Mouse (Mus musculus): ENCODE measurements around the gene Adra2a. TPM values are rescaled to one million over a fixed set of nuclear protein-coding genes. Genes with fewer than 3 reads are reported as not detected.

The Adra2a gene
- total RNA-seq, 2 experiments from 2014 or later: 0.28 to 0.36 TPM

DNA sequence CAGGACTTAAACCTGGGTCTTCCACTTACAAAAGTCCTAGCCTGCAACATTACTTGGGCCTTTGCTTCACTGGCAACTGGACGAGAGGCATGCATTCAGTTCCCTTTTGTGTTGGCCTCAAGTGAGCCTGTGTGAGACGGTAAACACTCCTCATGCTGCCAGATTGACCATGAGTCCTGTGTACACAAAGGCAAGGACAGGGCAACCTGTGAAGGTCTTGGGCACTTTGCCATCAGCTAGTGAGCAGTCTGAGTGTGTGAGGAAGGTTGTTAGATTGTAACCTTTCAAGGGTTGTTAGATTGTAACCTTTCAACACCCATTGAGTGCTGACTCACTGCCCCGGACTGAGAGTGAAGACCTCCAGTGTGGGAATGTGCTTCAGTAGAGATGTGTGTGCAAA, 49.6 kb downstream of the Adra2a start:
- intact Hi-C loops (cut with DNase I): no loop called here
- TF ChIP-seq CTCF (IDR thresholded peaks at IDR 0.05): no peak

DNA sequence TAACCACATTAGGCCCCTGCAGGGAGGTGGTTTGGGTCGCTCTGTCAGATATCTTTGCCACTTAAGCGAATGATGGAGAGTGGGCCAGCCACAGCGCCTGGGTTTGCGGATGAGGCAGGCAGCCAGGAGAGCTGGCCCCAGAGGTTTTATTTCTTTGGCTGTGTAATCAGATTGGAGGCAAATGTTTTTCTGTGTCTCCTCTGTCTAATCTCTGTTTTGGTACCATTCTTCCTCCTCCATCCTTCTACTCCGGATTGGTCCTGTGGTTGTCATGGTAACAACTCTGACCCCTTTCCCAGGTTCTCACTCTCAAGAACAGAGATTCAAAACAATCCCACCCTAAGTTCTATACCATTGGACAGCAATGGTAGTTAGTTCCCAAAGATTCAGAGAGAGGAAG, 51.8 kb downstream of the Adra2a start:
- no peak for DNase-seq
- no peak overlapping the region for H3K27ac ChIP-seq
- TF ChIP-seq CTCF (IDR thresholded peaks at IDR 0.05): no peak
- intact Hi-C loops (cut with DNase I): no loop called here
- H3K4me3 ChIP-seq: no peak overlapping the region

More for the DNA sequence above, 49.6 kb downstream of the Adra2a start:
- DNase-seq: no peak
- Histone ChIP-seq H3K27ac (no peak overlapping the region), H3K4me3 (no peak overlapping the region)

DNA sequence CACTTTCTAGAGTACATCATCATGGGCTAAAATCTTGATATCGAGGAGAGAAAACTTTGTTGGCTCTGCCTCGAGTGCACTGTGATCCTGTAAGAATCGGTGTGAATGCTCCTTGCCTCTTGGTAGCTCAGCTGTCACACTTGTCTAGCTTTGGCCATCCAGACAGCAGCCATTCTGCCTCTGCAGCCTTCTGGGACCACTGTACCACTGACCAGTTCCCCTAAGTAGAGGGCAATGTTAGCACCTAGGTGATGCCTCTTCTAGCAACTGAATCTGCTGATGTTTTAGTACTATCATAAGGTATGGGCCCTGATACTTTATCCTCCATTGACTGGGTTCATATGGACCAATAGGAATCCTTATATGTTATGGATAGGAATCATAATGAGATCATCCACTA, 54.4 kb downstream of the Adra2a start:
- TF ChIP-seq CTCF (IDR thresholded peaks at IDR 0.05): no peak
- Histone ChIP-seq H3K4me3 (no peak overlapping the region), H3K27ac (no peak overlapping the region)
- DNase-seq: no peak
- intact Hi-C loops (cut with DNase I): no loop called here

Other genes with a start within 250 kb of the Adra2a start
- gene Pdcd4, start 151.9 kb upstream of the Adra2a start, total RNA-seq (2021): 10 to 100 TPM; 14.8 to 16.8 TPM
- gene Shoc2, start 99.8 kb upstream of the Adra2a start, total RNA-seq (2021): 10 to 100 TPM; 24.0 to 28.3 TPM
- gene Bbip1, start 99.5 kb upstream of the Adra2a start, total RNA-seq (2021): 10 to 100 TPM; 33.3 to 40.6 TPM

Data from gastrocnemius, adult 2 months (tissue).